Mouse (Mus musculus) bone marrow macrophage, adult 2 months (primary cell): Measurements from ENCODE around the gene Ssh2.
A peak's percentile ranks its signal among the peaks of the same experiment; 100 is the strongest.

ENCODE experiments used
- CTCF ChIP-seq: IDR thresholded peaks from 2 replicates; pipeline ENCODE4 v1.5.1; 2012; ENCODE audit warnings: low read depth, mild to moderate bottlenecking, low read length, moderate library complexity
- POLR2A ChIP-seq: IDR thresholded peaks from 2 replicates; pipeline ENCODE4 v1.6.1; 2012; ENCODE audit warnings: mild to moderate bottlenecking, low read depth, low read length, borderline replicate concordance

GRCm38 (mm10) chr11:77508068-77509021 is 292.3 kb downstream of the Ssh2 start:
- no peak for TF ChIP-seq POLR2A
- peak; percentile 98 for TF ChIP-seq CTCF
